Mouse (Mus musculus): ENCODE data around the gene Olfr149. TPM values are rescaled to one million over a fixed set of nuclear protein-coding genes. Genes with fewer than 3 reads are reported as not detected.
"Not testable (repeated sequence)": the region's sequence is repeated elsewhere in the genome, so short reads cannot be mapped to it uniquely, and the experiment has no call there.

The Olfr149 gene
- polyA plus RNA-seq (2015; fragmentation: Nextera tagmentation; extraction: Ambion mirVana), result not detected in 2 replicates

GRCm38 (mm10) chr9:39707017-39707416 lies at the start of gene Olfr149:
Gene Olfr149 (minus strand): TSS chr9:39707117.
- Histone ChIP-seq H3K9ac (ENCODE audit: low read depth, low read length) (no peak within 1 kb of the TSS), H3K27ac (ENCODE audit: low read length) (no peak within 1 kb of the TSS), H3K9me3 (replicated peaks; ENCODE audit: control insufficient read depth, low read length) (no peaks in the 10 kb centered on the region), H3K4me1 (ENCODE audit: control insufficient read depth, low read depth, low read length) (no peaks in the 10 kb centered on the region), H3K4me2 (ENCODE audit: low read depth, low read length) (no peak within 1 kb of the TSS), H3K4me3 (ENCODE audit: low read depth, low read length) (no peak within 1 kb of the TSS), H3K27me3 (ENCODE audit: control insufficient read depth, insufficient read depth, low read depth, low read length) (no peaks in the 10 kb centered on the region), H3K36me3 (ENCODE audit: control insufficient read depth, insufficient read depth) (no peaks in the 10 kb centered on the region)
- ATAC-seq (ENCODE audit: low read depth), result no peak

GRCm38 (mm10) chr9:39746428-39746827 lies 39.5 kb upstream of the Olfr149 start:
- Histone ChIP-seq H3K27ac (ENCODE audit: low read length) (no peak overlapping the region), H3K4me2 (ENCODE audit: low read depth, low read length) (no peak overlapping the region), H3K4me3 (ENCODE audit: low read depth, low read length) (no peak overlapping the region), H3K36me3 (ENCODE audit: control insufficient read depth, insufficient read depth) (no peaks in the 10 kb centered on the region), H3K9me3 (replicated peaks; ENCODE audit: control insufficient read depth, low read length) (no peaks in the 10 kb centered on the region), H3K9ac (ENCODE audit: low read depth, low read length) (no peak overlapping the region), H3K27me3 (ENCODE audit: control insufficient read depth, insufficient read depth, low read depth, low read length) (no peaks in the 10 kb centered on the region), H3K4me1 (ENCODE audit: control insufficient read depth, low read depth, low read length) (no peaks in the 10 kb centered on the region)
- 61% methylated on average over 1 of the region's 1 CpGs for WGBS (ENCODE audit: insufficient replicate concordance)
- ATAC-seq (ENCODE audit: low read depth), result no peak

GRCm38 (mm10) chr9:39745949-39746348 lies 39.0 kb upstream of the Olfr149 start, which contains the start of gene Olfr967:
Gene Olfr967 (plus strand): TSS chr9:39746249.
- Histone ChIP-seq H3K27me3 (ENCODE audit: control insufficient read depth, insufficient read depth, low read depth, low read length) (no peaks in the 10 kb centered on the region), H3K4me3 (ENCODE audit: low read depth, low read length) (no peak within 1 kb of the TSS), H3K27ac (ENCODE audit: low read length) (no peak within 1 kb of the TSS), H3K9me3 (replicated peaks; ENCODE audit: control insufficient read depth, low read length) (no peaks in the 10 kb centered on the region), H3K4me2 (ENCODE audit: low read depth, low read length) (no peak within 1 kb of the TSS), H3K9ac (ENCODE audit: low read depth, low read length) (no peak within 1 kb of the TSS), H3K4me1 (ENCODE audit: control insufficient read depth, low read depth, low read length) (no peaks in the 10 kb centered on the region), H3K36me3 (ENCODE audit: control insufficient read depth, insufficient read depth) (no peaks in the 10 kb centered on the region)
- ATAC-seq (ENCODE audit: low read depth), result no peak

- no peak overlapping the region for H3K9ac ChIP-seq (ENCODE audit: low read depth, low read length)
- H3K27ac ChIP-seq (ENCODE audit: low read length), result no peak overlapping the region
- no peaks in the 10 kb centered on the region for H3K9me3 ChIP-seq (replicated peaks; ENCODE audit: control insufficient read depth, low read length)
- no peaks in the 10 kb centered on the region for H3K4me1 ChIP-seq (ENCODE audit: control insufficient read depth, low read depth, low read length)
- no peaks in the 10 kb centered on the region for H3K36me3 ChIP-seq (ENCODE audit: control insufficient read depth, insufficient read depth)
- ATAC-seq (ENCODE audit: low read depth), result no peak
- H3K4me3 ChIP-seq (ENCODE audit: low read depth, low read length), result no peak overlapping the region
- 63% methylated on average over 1 of the region's 1 CpGs for WGBS (ENCODE audit: insufficient replicate concordance)
- H3K27me3 ChIP-seq (ENCODE audit: control insufficient read depth, insufficient read depth, low read depth, low read length), result no peaks in the 10 kb centered on the region
- H3K4me2 ChIP-seq (ENCODE audit: low read depth, low read length), result no peak overlapping the region
These were observed 33.8 kb upstream of the Olfr149 start for GRCm38 (mm10) chr9:39740741-39741140.

GRCm38 (mm10) chr9:39730678-39731077 lies 23.8 kb upstream of the Olfr149 start, which contains the start of gene Olfr150:
Gene Olfr150 (plus strand): TSS chr9:39730978.
- Histone ChIP-seq H3K9me3 (replicated peaks; ENCODE audit: control insufficient read depth, low read length) (no peaks in the 10 kb centered on the region), H3K4me3 (ENCODE audit: low read depth, low read length) (no peak within 1 kb of the TSS), H3K27ac (ENCODE audit: low read length) (no peak within 1 kb of the TSS), H3K9ac (ENCODE audit: low read depth, low read length) (no peak within 1 kb of the TSS), H3K4me1 (ENCODE audit: control insufficient read depth, low read depth, low read length) (no peaks in the 10 kb centered on the region), H3K36me3 (ENCODE audit: control insufficient read depth, insufficient read depth) (no peaks in the 10 kb centered on the region), H3K4me2 (ENCODE audit: low read depth, low read length) (no peak within 1 kb of the TSS), H3K27me3 (ENCODE audit: control insufficient read depth, insufficient read depth, low read depth, low read length) (no peaks in the 10 kb centered on the region)
- ATAC-seq (ENCODE audit: low read depth), result no peak

- Histone ChIP-seq H3K4me1 (ENCODE audit: control insufficient read depth, low read depth, low read length) (no peaks in the 10 kb centered on the region), H3K4me3 (ENCODE audit: low read depth, low read length) (no peak within 1 kb of the TSS), H3K4me2 (ENCODE audit: low read depth, low read length) (no peak within 1 kb of the TSS), H3K9me3 (replicated peaks; ENCODE audit: control insufficient read depth, low read length) (no peaks in the 10 kb centered on the region), H3K27me3 (ENCODE audit: control insufficient read depth, insufficient read depth, low read depth, low read length) (no peaks in the 10 kb centered on the region), H3K27ac (ENCODE audit: low read length) (no peak within 1 kb of the TSS), H3K36me3 (ENCODE audit: control insufficient read depth, insufficient read depth) (no peaks in the 10 kb centered on the region), H3K9ac (ENCODE audit: low read depth, low read length) (no peak within 1 kb of the TSS)
- no peak for ATAC-seq (ENCODE audit: low read depth)
These were observed 4.1 kb upstream of the Olfr149 start, which contains the start of gene Olfr965 for GRCm38 (mm10) chr9:39711053-39711452. Gene Olfr965 (plus strand): TSS chr9:39711353.

GRCm38 (mm10) chr9:39708958-39709357 lies 2.0 kb upstream of the Olfr149 start:
- H3K9me3 ChIP-seq (replicated peaks; ENCODE audit: control insufficient read depth, low read length), result no peaks in the 10 kb centered on the region
- no peak overlapping the region for H3K4me3 ChIP-seq (ENCODE audit: low read depth, low read length)
- H3K27ac ChIP-seq (ENCODE audit: low read length), result no peak overlapping the region
- no peaks in the 10 kb centered on the region for H3K36me3 ChIP-seq (ENCODE audit: control insufficient read depth, insufficient read depth)
- WGBS (ENCODE audit: insufficient replicate concordance), result 44% methylated on average over 3 of the region's 3 CpGs
- H3K27me3 ChIP-seq (ENCODE audit: control insufficient read depth, insufficient read depth, low read depth, low read length), result no peaks in the 10 kb centered on the region
- H3K4me2 ChIP-seq (ENCODE audit: low read depth, low read length), result no peak overlapping the region
- H3K4me1 ChIP-seq (ENCODE audit: control insufficient read depth, low read depth, low read length), result no peaks in the 10 kb centered on the region
- ATAC-seq (ENCODE audit: low read depth), result no peak
- H3K9ac ChIP-seq (ENCODE audit: low read depth, low read length), result no peak overlapping the region

GRCm38 (mm10) chr9:39701123-39701522 lies 5.8 kb downstream of the Olfr149 start:
- not testable (repeated sequence) for H3K4me1 ChIP-seq (ENCODE audit: control insufficient read depth, low read depth, low read length); H3K4me3 ChIP-seq (ENCODE audit: low read depth, low read length); ATAC-seq (ENCODE audit: low read depth); H3K27ac ChIP-seq (ENCODE audit: low read length); H3K36me3 ChIP-seq (ENCODE audit: control insufficient read depth, insufficient read depth); H3K9me3 ChIP-seq (replicated peaks; ENCODE audit: control insufficient read depth, low read length); H3K27me3 ChIP-seq (ENCODE audit: control insufficient read depth, insufficient read depth, low read depth, low read length); H3K4me2 ChIP-seq (ENCODE audit: low read depth, low read length); H3K9ac ChIP-seq (ENCODE audit: low read depth, low read length)
- 72% methylated on average over 7 of the region's 8 CpGs for WGBS (ENCODE audit: insufficient replicate concordance)

GRCm38 (mm10) chr9:39679280-39679679 lies 27.6 kb downstream of the Olfr149 start:
- no peaks in the 10 kb centered on the region for H3K27me3 ChIP-seq (ENCODE audit: control insufficient read depth, insufficient read depth, low read depth, low read length)
- no peaks in the 10 kb centered on the region for H3K4me1 ChIP-seq (ENCODE audit: control insufficient read depth, low read depth, low read length)
- H3K27ac ChIP-seq (ENCODE audit: low read length), result no peak overlapping the region
- WGBS (ENCODE audit: insufficient replicate concordance), result 31% methylated on average over 2 of the region's 2 CpGs
- H3K9me3 ChIP-seq (replicated peaks; ENCODE audit: control insufficient read depth, low read length), result no peaks in the 10 kb centered on the region
- H3K4me2 ChIP-seq (ENCODE audit: low read depth, low read length), result no peak overlapping the region
- no peak overlapping the region for H3K4me3 ChIP-seq (ENCODE audit: low read depth, low read length)
- no peak for ATAC-seq (ENCODE audit: low read depth)
- no peak overlapping the region for H3K9ac ChIP-seq (ENCODE audit: low read depth, low read length)
- H3K36me3 ChIP-seq (ENCODE audit: control insufficient read depth, insufficient read depth), result no peaks in the 10 kb centered on the region

- no peak overlapping the region for H3K4me3 ChIP-seq (ENCODE audit: low read depth, low read length)
- H3K9ac ChIP-seq (ENCODE audit: low read depth, low read length), result no peak overlapping the region
- no peak overlapping the region for H3K4me2 ChIP-seq (ENCODE audit: low read depth, low read length)
- 67% methylated on average over 2 of the region's 2 CpGs for WGBS (ENCODE audit: insufficient replicate concordance)
- no peaks in the 10 kb centered on the region for H3K27me3 ChIP-seq (ENCODE audit: control insufficient read depth, insufficient read depth, low read depth, low read length)
- ATAC-seq (ENCODE audit: low read depth), result no peak
- H3K9me3 ChIP-seq (replicated peaks; ENCODE audit: control insufficient read depth, low read length), result no peaks in the 10 kb centered on the region
- H3K27ac ChIP-seq (ENCODE audit: low read length), result no peak overlapping the region
- no peaks in the 10 kb centered on the region for H3K36me3 ChIP-seq (ENCODE audit: control insufficient read depth, insufficient read depth)
- H3K4me1 ChIP-seq (ENCODE audit: control insufficient read depth, low read depth, low read length), result no peaks in the 10 kb centered on the region
These were observed 28.4 kb downstream of the Olfr149 start for GRCm38 (mm10) chr9:39678557-39678956.
